Mouse (Mus musculus): ENCODE results near the gene Sall1.

Sall1 gene

DNA sequence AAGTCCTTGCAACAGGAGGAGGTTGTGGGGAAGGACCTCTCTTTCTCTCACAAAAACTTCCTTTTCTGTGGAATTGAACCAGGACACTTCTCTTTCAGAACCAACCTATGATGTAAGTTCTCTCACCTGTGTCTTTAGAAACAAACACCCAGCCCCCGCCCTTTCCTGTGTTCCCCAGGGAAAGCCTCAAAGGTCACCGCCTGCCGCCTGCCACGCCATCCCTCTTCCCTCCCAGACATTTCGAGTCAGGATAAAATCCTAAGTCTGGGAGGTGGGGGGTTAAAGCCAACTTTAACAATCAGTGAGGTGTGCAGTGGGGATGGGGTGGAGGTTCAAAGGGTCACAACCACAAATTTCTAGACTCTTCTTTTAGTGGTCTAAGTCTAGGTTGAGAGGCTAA lies 52.8 kb downstream of the Sall1 start:
- DNase-seq, result no peak

DNA sequence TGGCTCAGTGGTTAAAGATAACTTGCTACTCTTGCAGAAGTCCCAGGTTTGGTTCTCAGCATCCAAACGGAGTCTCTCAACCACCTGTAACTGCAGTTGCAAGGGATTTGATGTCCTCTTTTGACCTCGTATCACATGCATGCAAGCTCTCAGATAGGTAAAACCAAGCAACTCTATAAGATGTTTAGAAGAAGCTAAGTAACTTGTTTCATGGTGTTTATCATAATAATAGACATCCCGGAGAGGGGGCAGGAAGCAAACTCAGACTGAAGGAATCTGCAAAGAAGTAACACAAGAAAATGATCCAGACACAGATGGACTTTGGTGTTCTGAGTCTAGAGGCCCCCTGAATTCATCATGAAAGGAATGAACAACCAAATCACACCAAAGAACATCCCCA lies 55.0 kb downstream of the Sall1 start:
- DNase-seq, result no peak

DNA sequence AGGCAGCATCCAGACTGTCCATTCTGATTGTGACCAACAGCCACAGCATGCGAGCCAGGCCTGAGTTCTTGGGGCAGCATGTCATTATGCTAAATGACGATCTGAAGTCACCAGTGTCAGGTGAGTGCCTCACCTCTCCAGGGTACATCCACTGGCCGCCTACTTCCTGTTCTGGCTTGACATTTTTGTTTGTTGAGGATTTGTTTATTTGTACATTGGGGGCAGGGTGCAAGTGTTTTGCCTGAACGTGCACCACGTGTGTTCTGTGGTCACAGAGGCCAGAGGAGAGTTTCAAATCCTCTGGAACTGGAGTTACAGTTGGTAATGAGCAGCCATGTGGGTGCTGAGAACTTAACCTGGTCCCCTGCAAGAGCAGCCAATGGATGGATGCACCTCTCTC lies 60.5 kb downstream of the Sall1 start:
- no peak for DNase-seq

Data from kidney, postnatal 14 days (tissue).